Mouse (Mus musculus): ENCODE measurements around the gene Gm14862. TPM values are rescaled to one million over a fixed set of nuclear protein-coding genes. Genes with fewer than 3 reads are reported as not detected.

Gm14862 gene
- polyA plus RNA-seq, 1 experiment: not detected

DNA sequence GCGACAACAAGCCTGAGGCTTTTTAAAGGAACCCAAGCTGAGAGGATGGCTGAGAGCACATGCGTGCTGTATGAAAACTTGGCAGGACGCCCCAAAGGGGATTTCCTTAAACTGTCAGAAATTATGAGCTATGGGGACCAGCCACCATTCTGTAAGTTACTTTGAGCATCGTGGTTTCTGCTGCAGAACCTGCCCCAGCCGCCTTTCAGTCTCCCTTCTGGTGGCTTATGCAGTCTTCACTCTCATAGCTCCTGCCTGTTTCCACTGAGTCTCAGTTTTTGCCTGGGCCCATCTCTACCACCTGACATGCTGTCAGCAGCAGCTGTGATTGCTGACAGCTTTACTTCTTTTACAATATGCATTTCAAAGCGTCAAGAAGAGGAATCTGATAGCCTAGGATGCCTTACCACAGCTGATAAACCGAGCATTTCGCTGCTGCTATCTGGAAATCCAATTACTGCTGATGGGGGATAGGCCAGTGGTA is 13.3 kb downstream of the Gm14862 start:
- H3K4me3 ChIP-seq (ENCODE audit: low read depth, low read length): no peak overlapping the region
- no peaks in the 10 kb centered on the region for H3K27me3 ChIP-seq (ENCODE audit: control insufficient read depth, insufficient read depth, low read length, poor library complexity, severe bottlenecking)
- H3K27ac ChIP-seq (ENCODE audit: insufficient read depth, low read length): no peak overlapping the region
- TF ChIP-seq EP300 (IDR thresholded peaks at IDR 0.05; ENCODE audit: insufficient read depth, low read depth, low read length): no peak
- TF ChIP-seq POLR2A (IDR thresholded peaks at IDR 0.05; ENCODE audit: insufficient read depth, low read length): no peak
- no peak for TF ChIP-seq CTCF (IDR thresholded peaks at IDR 0.05; ENCODE audit: low read depth, low read length)
- H3K9me3 ChIP-seq (replicated peaks; ENCODE audit: control insufficient read depth, insufficient read depth, low read length, poor library complexity, severe bottlenecking): no peaks in the 10 kb centered on the region
- H3K4me1 ChIP-seq (ENCODE audit: control insufficient read depth, insufficient read depth, low read length): peaks cover 2% of the 10 kb centered on the region
- no peak overlapping the region for H3K9ac ChIP-seq (ENCODE audit: low read depth, poor library complexity, severe bottlenecking)
- no peaks in the 10 kb centered on the region for H3K36me3 ChIP-seq (ENCODE audit: control insufficient read depth, insufficient read depth, low read length, poor library complexity, severe bottlenecking)

DNA sequence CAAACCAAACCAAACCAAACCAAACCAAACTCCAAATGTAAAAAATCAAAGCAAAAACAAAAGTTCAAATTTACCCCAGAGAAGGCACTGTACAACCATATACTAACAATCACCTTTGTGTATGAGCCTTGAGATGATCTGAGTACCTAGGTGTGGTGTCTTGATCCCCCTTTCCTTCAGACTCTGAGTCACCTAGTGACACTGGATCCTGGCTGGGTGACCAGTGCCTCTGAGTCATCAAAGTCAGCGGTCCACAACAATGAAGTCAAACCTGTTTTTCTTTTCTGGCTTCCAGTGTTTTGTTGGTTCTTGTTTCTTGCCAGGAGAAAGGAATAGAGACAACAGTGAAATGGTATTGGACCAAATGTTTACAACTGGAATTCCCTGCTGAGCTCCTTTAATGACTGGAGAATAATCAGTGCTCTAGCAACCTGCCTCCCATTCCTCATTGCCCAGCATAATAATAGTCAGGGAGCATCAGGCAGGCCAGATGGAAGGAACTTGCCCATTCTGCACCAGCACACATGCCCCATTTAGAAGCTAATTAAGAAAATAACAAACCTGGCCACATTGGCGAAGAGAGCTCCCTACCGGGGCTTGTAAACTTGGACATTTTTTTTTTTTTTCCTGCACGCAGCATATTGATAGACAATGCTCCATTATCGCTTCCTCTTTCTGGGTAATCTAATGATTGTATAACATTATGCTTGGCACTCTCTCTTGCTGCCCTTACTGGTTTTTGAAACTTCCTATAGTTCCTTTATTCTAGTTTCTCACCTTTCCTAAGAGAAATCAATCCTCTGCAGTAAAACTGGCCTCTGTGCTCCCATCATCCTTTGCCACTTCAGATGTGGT is 15.7 kb downstream of the Gm14862 start:
- Histone ChIP-seq H3K27ac (ENCODE audit: insufficient read depth, low read length) (no peak overlapping the region), H3K4me3 (ENCODE audit: low read depth, low read length) (no peak overlapping the region), H3K9ac (ENCODE audit: low read depth, poor library complexity, severe bottlenecking) (no peak overlapping the region), H3K27me3 (ENCODE audit: control insufficient read depth, insufficient read depth, low read length, poor library complexity, severe bottlenecking) (no peaks in the 10 kb centered on the region), H3K4me1 (ENCODE audit: control insufficient read depth, insufficient read depth, low read length) (peaks cover 2% of the 10 kb centered on the region), H3K9me3 (replicated peaks; ENCODE audit: control insufficient read depth, insufficient read depth, low read length, poor library complexity, severe bottlenecking) (no peaks in the 10 kb centered on the region), H3K36me3 (ENCODE audit: control insufficient read depth, insufficient read depth, low read length, poor library complexity, severe bottlenecking) (no peaks in the 10 kb centered on the region)
- no peak for TF ChIP-seq POLR2A (IDR thresholded peaks at IDR 0.05; ENCODE audit: insufficient read depth, low read length)
- TF ChIP-seq CTCF (IDR thresholded peaks at IDR 0.05; ENCODE audit: low read depth, low read length): no peak
- TF ChIP-seq EP300 (IDR thresholded peaks at IDR 0.05; ENCODE audit: insufficient read depth, low read depth, low read length): no peak

DNA sequence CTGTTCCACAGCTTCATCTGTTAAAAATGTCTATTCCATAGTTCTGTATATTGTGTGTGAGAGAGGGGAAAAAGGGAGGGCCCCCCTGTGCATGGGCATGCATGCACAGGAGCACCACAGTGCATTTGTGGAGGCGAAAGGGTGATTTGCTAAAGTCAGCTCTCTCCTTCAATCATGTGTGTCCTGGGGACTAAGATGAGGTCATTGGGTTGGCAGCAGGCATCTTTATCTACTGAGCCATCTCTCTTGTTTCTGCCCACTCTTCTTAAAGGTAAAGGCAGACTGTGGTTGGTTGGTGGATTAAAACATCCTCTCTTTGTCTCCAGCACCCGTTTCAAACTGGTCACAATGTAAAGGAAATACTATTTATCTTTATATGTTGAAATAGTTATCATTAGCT is 29.6 kb downstream of the Gm14862 start:
- Histone ChIP-seq H3K9me3 (replicated peaks; ENCODE audit: control insufficient read depth, insufficient read depth, low read length, poor library complexity, severe bottlenecking) (no peaks in the 10 kb centered on the region), H3K27ac (ENCODE audit: insufficient read depth, low read length) (no peak overlapping the region), H3K4me1 (ENCODE audit: control insufficient read depth, insufficient read depth, low read length) (no peaks in the 10 kb centered on the region), H3K9ac (ENCODE audit: low read depth, poor library complexity, severe bottlenecking) (no peak overlapping the region), H3K4me3 (ENCODE audit: low read depth, low read length) (no peak overlapping the region), H3K36me3 (ENCODE audit: control insufficient read depth, insufficient read depth, low read length, poor library complexity, severe bottlenecking) (no peaks in the 10 kb centered on the region), H3K27me3 (ENCODE audit: control insufficient read depth, insufficient read depth, low read length, poor library complexity, severe bottlenecking) (no peaks in the 10 kb centered on the region)
- no peak for TF ChIP-seq EP300 (IDR thresholded peaks at IDR 0.05; ENCODE audit: insufficient read depth, low read depth, low read length)
- TF ChIP-seq POLR2A (IDR thresholded peaks at IDR 0.05; ENCODE audit: insufficient read depth, low read length): no peak
- TF ChIP-seq CTCF (IDR thresholded peaks at IDR 0.05; ENCODE audit: low read depth, low read length): no peak

DNA sequence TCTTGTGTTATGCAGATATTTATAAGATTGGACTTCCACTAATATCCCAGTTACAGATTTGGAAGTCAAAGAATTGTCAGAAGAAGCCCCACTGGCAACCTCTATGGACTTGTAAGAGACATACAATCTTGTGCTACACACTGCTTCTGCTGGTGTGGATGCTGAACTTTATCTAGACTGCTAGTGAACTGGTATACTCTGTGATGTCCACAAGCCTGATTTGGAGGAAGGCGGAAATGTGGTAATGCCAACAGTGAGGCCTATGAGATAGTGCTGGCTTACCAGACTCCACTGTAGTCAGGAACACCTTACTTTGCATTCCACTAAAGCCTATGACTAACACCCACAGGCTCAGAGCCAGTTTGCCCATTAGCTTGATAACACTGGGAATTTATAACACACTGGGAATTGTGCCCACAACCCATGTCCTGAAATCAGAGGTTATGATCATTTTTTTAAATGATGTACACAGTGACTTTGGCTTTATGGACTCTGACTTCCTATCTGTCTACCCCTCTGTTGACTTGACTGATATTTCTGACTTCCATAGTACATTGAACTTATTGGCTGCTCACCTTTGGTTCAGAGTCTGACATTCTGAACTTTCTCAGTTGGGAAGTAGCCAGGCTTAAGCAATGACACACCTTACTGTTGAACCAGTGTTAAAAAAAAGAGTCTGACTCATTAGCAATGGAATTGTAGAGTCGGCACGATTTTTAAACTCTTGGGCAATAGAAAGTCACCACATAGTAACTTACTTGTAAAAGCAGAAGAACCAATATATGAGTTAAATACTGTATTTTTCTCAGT is 34.1 kb downstream of the Gm14862 start:
- Histone ChIP-seq H3K4me1 (ENCODE audit: control insufficient read depth, insufficient read depth, low read length) (no peaks in the 10 kb centered on the region), H3K9me3 (replicated peaks; ENCODE audit: control insufficient read depth, insufficient read depth, low read length, poor library complexity, severe bottlenecking) (no peaks in the 10 kb centered on the region), H3K27ac (ENCODE audit: insufficient read depth, low read length) (no peak overlapping the region), H3K9ac (ENCODE audit: low read depth, poor library complexity, severe bottlenecking) (no peak overlapping the region), H3K4me3 (ENCODE audit: low read depth, low read length) (no peak overlapping the region), H3K27me3 (ENCODE audit: control insufficient read depth, insufficient read depth, low read length, poor library complexity, severe bottlenecking) (no peaks in the 10 kb centered on the region), H3K36me3 (ENCODE audit: control insufficient read depth, insufficient read depth, low read length, poor library complexity, severe bottlenecking) (no peaks in the 10 kb centered on the region)
- no peak for TF ChIP-seq EP300 (IDR thresholded peaks at IDR 0.05; ENCODE audit: insufficient read depth, low read depth, low read length)
- no peak for TF ChIP-seq POLR2A (IDR thresholded peaks at IDR 0.05; ENCODE audit: insufficient read depth, low read length)
- no peak for TF ChIP-seq CTCF (IDR thresholded peaks at IDR 0.05; ENCODE audit: low read depth, low read length)

DNA sequence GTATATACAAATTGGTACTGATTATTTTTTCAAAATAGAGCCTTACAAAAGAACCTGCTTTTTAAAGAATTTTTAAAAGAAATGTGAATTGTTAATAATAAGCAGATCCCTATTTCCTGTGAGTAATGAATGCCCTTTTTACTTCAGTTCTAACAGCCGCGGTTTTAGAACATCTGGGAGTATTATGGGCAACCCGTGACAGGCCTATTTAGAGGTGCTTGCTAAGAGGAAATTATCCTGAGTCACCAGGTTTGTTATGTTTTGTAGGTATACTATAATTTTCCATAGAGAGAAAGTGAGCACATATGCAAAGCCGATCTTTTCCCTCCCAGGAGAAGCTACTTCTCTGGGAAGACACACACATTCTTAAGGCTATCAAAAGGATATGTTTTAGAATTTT is 35.0 kb downstream of the Gm14862 start:
- Histone ChIP-seq H3K27ac (ENCODE audit: insufficient read depth, low read length) (no peak overlapping the region), H3K9ac (ENCODE audit: low read depth, poor library complexity, severe bottlenecking) (no peak overlapping the region), H3K4me1 (ENCODE audit: control insufficient read depth, insufficient read depth, low read length) (no peaks in the 10 kb centered on the region), H3K9me3 (replicated peaks; ENCODE audit: control insufficient read depth, insufficient read depth, low read length, poor library complexity, severe bottlenecking) (no peaks in the 10 kb centered on the region), H3K4me3 (ENCODE audit: low read depth, low read length) (no peak overlapping the region), H3K36me3 (ENCODE audit: control insufficient read depth, insufficient read depth, low read length, poor library complexity, severe bottlenecking) (no peaks in the 10 kb centered on the region), H3K27me3 (ENCODE audit: control insufficient read depth, insufficient read depth, low read length, poor library complexity, severe bottlenecking) (no peaks in the 10 kb centered on the region)
- TF ChIP-seq EP300 (IDR thresholded peaks at IDR 0.05; ENCODE audit: insufficient read depth, low read depth, low read length): no peak
- no peak for TF ChIP-seq POLR2A (IDR thresholded peaks at IDR 0.05; ENCODE audit: insufficient read depth, low read length)

All from ES-Bruce4 (cell line).